Mouse (Mus musculus): Measurements from ENCODE around the gene Kif16b. TPM values are rescaled to one million over a fixed set of nuclear protein-coding genes. Genes with fewer than 3 reads are reported as not detected.
A peak's percentile ranks its signal among the peaks of the same experiment; 100 is the strongest.

Gene Kif16b
- polyA plus RNA-seq, 1 experiment from 2014 or later = 17.0 TPM

- Histone ChIP-seq H3K27ac (no peak overlapping the region), H3K4me2 (no peak overlapping the region), H3K4me1 (0 out of 2 replicates have a peak, but pooled peaks cover 4% of the 10 kb centered on the region), H3K9ac (no peak overlapping the region), H3K36me3 (no peaks in the 10 kb centered on the region), H3K9me3 (replicated peaks) (no peaks in the 10 kb centered on the region), H3K27me3 (no peaks in the 10 kb centered on the region), H3K4me3 (replicated peaks) (no peak overlapping the region)
- WGBS = 82% methylated on average over 4 of the region's 4 CpGs
- ATAC-seq (replicated peaks; ENCODE audit: low FRiP score) = no peak
Measured at GRCm38 (mm10) chr2:142625756-142626155, 275.6 kb downstream of the Kif16b start.

GRCm38 (mm10) chr2:142625101-142625500, 276.2 kb downstream of the Kif16b start:
- Histone ChIP-seq H3K36me3 (no peaks in the 10 kb centered on the region), H3K4me3 (replicated peaks) (no peak overlapping the region), H3K4me2 (no peak overlapping the region), H3K9me3 (replicated peaks) (no peaks in the 10 kb centered on the region), H3K4me1 (0 out of 2 replicates have a peak, but pooled peaks cover 4% of the 10 kb centered on the region), H3K9ac (no peak overlapping the region), H3K27ac (peak overlapping the region; percentile 22; the same call in 1 of the 2 replicates), H3K27me3 (no peaks in the 10 kb centered on the region)
- ATAC-seq (replicated peaks; ENCODE audit: low FRiP score) = no peak
- WGBS = 19% methylated on average over 3 of the region's 3 CpGs

- Histone ChIP-seq H3K9me3 (replicated peaks) (no peaks in the 10 kb centered on the region), H3K9ac (no peak overlapping the region), H3K36me3 (no peaks in the 10 kb centered on the region), H3K4me1 (no peaks in the 10 kb centered on the region), H3K4me2 (no peak overlapping the region), H3K4me3 (replicated peaks) (no peak overlapping the region), H3K27me3 (no peaks in the 10 kb centered on the region), H3K27ac (no peak overlapping the region)
- 74% methylated on average over 2 of the region's 2 CpGs for WGBS
- ATAC-seq (replicated peaks; ENCODE audit: low FRiP score) = no peak
Measured at GRCm38 (mm10) chr2:142624254-142624653, 277.1 kb downstream of the Kif16b start.

- Histone ChIP-seq H3K36me3 (no peaks in the 10 kb centered on the region), H3K9me3 (replicated peaks) (no peaks in the 10 kb centered on the region), H3K27me3 (no peaks in the 10 kb centered on the region), H3K27ac (no peak overlapping the region), H3K4me2 (no peak overlapping the region), H3K4me3 (replicated peaks) (no peak overlapping the region), H3K4me1 (no peaks in the 10 kb centered on the region), H3K9ac (no peak overlapping the region)
- ATAC-seq (replicated peaks; ENCODE audit: low FRiP score) = no peak
- 82% methylated on average over 4 of the region's 4 CpGs for WGBS
Measured at GRCm38 (mm10) chr2:142621152-142621551, 280.2 kb downstream of the Kif16b start.

- Histone ChIP-seq H3K36me3 (no peaks in the 10 kb centered on the region), H3K27ac (no peak overlapping the region), H3K4me1 (no peaks in the 10 kb centered on the region), H3K4me2 (no peak overlapping the region), H3K27me3 (no peaks in the 10 kb centered on the region), H3K4me3 (replicated peaks) (no peak overlapping the region), H3K9ac (no peak overlapping the region), H3K9me3 (replicated peaks) (no peaks in the 10 kb centered on the region)
- no peak for ATAC-seq (replicated peaks; ENCODE audit: low FRiP score)
Measured at GRCm38 (mm10) chr2:142619926-142620325, 281.4 kb downstream of the Kif16b start.

DNA sequence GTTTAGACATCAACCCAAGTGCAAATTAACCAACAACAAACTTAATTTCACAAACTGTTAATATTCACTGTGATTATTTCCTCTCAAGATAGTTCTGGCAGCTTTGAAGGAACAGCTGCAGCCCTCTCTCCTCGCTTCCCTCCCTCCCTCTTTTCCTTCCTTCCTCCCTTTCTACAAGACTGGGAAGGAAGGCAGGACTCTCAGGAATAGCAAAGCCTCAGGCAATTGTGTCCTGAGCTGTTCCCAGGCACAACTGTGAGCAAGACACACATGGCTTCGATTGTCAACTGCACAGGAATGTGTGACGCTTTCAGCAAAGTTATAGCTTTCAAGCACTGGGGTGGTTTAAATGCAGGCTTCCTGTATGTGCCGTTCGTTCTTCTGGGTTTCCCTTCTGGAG, 286.8 kb downstream of the Kif16b start:
- H3K4me3 ChIP-seq (replicated peaks) = no peak overlapping the region

GRCm38 (mm10) chr2:142612359-142612953, 288.9 kb downstream of the Kif16b start:
- Histone ChIP-seq H3K4me3 (replicated peaks) (no peak overlapping the region), H3K27me3 (no peaks in the 10 kb centered on the region), H3K36me3 (no peaks in the 10 kb centered on the region), H3K9ac (no peak overlapping the region), H3K9me3 (replicated peaks) (no peaks in the 10 kb centered on the region), H3K4me2 (no peak overlapping the region), H3K4me1 (peaks cover 18% of the 10 kb centered on the region), H3K27ac (no peak overlapping the region)
- no peak for ATAC-seq (replicated peaks; ENCODE audit: low FRiP score)
- 67% methylated on average over 5 of the region's 5 CpGs for WGBS

More for the DNA sequence above, 286.8 kb downstream of the Kif16b start:
- ATAC-seq (replicated peaks; ENCODE audit: low FRiP score) = no peak
- H3K4me1 ChIP-seq = peaks cover 4% of the 10 kb centered on the region
- no peaks in the 10 kb centered on the region for H3K27me3 ChIP-seq
- H3K27ac ChIP-seq = no peak overlapping the region
- no peaks in the 10 kb centered on the region for H3K9me3 ChIP-seq (replicated peaks)
- H3K4me2 ChIP-seq = no peak overlapping the region
- WGBS = 66% methylated on average over 5 of the region's 5 CpGs
- no peaks in the 10 kb centered on the region for H3K36me3 ChIP-seq
- H3K9ac ChIP-seq = no peak overlapping the region

DNA sequence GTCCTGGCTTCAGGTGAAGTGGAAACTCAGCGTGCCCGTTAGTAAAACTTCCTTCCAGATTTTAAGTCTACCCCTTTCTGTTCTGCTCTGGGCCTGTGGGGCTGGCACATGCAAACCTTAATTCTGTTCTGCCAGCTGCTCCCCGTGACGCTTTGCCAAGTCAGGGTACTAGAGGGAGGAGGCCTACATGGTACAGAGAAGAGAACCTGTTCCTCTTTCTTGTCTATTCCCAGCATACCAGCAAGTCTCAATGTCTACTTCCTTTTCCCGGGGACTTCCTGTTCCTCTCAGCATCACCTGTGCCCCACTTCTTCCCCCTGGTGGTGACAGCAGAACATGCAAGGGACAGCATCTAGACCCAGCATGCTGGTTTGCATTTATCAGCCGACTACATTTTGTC, 290.2 kb downstream of the Kif16b start:
- ATAC-seq (replicated peaks; ENCODE audit: low FRiP score) = no peak
- Histone ChIP-seq H3K36me3 (no peaks in the 10 kb centered on the region), H3K9me3 (replicated peaks) (no peaks in the 10 kb centered on the region), H3K4me1 (peaks cover 18% of the 10 kb centered on the region), H3K27me3 (no peaks in the 10 kb centered on the region), H3K27ac (no peak overlapping the region), H3K4me3 (replicated peaks) (no peak overlapping the region), H3K9ac (no peak overlapping the region), H3K4me2 (no peak overlapping the region)
- WGBS = 86% methylated on average over 6 of the region's 6 CpGs

DNA sequence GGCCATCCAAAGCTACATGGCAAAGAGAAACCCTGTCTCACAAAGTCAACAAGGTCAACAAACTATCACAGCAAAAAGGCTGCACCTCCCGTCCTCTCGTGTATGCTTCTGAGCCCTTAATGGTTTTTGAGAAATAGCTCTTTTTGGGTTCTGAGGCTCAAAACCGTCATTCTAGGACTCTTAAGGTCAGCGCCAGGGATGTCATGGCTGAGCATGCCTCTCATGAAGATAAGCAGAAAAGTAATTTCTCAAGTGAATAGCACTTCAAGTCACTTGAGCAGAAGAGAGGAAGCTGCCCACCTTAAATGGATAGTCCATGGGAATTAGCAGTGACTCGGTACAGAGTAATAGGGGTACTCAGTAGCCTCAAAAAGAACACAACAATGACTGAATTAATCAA, 291.1 kb downstream of the Kif16b start:
- H3K27ac ChIP-seq = no peak overlapping the region
- H3K9me3 ChIP-seq (replicated peaks) = no peaks in the 10 kb centered on the region
- 89% methylated on average over 5 of the region's 5 CpGs for WGBS
- H3K36me3 ChIP-seq = no peaks in the 10 kb centered on the region
- H3K4me1 ChIP-seq = peaks cover 18% of the 10 kb centered on the region
- no peak overlapping the region for H3K4me3 ChIP-seq (replicated peaks)
- H3K9ac ChIP-seq = no peak overlapping the region
- ATAC-seq (replicated peaks; ENCODE audit: low FRiP score) = no peak
- H3K27me3 ChIP-seq = no peaks in the 10 kb centered on the region
- no peak overlapping the region for H3K4me2 ChIP-seq

DNA sequence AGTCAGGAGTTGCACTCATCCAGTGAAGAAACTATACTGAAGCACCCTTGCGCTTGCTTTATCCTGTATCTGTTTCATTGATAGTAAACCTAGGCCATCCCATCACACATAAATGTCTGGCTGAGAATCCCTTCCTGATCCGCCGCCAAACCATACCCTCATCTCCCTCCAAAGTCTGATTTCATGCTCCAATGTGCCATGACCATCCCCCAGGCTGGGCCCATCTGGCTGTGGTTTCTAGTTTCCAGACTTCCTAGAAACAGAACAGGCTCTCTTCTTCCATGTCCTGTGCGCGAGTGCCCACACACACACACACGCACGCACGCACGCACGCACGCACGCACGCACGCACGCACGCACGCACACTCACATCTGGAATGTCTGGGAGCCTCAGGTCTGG, 292.6 kb downstream of the Kif16b start:
- WGBS = 53% methylated on average over 17 of the region's 17 CpGs
- ATAC-seq (replicated peaks; ENCODE audit: low FRiP score) = peak; percentile 86
- no peaks in the 10 kb centered on the region for H3K36me3 ChIP-seq
- no peaks in the 10 kb centered on the region for H3K9me3 ChIP-seq (replicated peaks)
- peak overlapping the region; percentile 71 for H3K27ac ChIP-seq
- H3K4me2 ChIP-seq = peak overlapping the region; percentile 28
- peaks cover 18% of the 10 kb centered on the region for H3K4me1 ChIP-seq
- no peaks in the 10 kb centered on the region for H3K27me3 ChIP-seq
- no peak overlapping the region for H3K4me3 ChIP-seq (replicated peaks)
- H3K9ac ChIP-seq = no peak overlapping the region

DNA sequence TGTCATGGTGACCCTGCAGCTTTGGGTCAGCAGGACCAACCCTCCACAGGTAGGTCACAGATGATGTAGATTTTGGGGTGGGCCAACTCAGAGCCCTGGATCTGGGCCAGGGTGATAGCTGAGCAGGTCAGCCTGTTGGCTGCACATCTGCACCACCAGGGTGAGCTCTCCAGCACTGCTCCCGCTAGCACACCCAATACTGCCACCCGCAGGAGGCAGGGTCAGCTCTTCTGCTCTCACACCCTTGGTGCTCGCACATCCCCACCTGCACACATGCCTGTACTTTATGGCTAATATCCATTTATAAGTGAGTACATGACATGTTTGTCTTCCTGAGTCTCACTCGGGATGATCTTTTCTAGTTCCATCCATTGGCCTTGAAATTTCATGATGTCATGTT, 296.6 kb downstream of the Kif16b start:
- peaks cover 15% of the 10 kb centered on the region for H3K4me1 ChIP-seq
- H3K4me2 ChIP-seq = no peak overlapping the region
- no peak for ATAC-seq (replicated peaks; ENCODE audit: low FRiP score)
- H3K4me3 ChIP-seq (replicated peaks) = no peak overlapping the region
- no peak overlapping the region for H3K27ac ChIP-seq
- no peaks in the 10 kb centered on the region for H3K36me3 ChIP-seq
- whole genome bisulfite sequencing = 81% methylated on average over 4 of the region's 4 CpGs
- H3K27me3 ChIP-seq = no peaks in the 10 kb centered on the region
- no peak overlapping the region for H3K9ac ChIP-seq
- H3K9me3 ChIP-seq (replicated peaks) = no peaks in the 10 kb centered on the region

GRCm38 (mm10) chr2:142603210-142603609, 298.1 kb downstream of the Kif16b start:
- H3K4me1 ChIP-seq = peaks cover 2% of the 10 kb centered on the region
- no peak overlapping the region for H3K4me2 ChIP-seq
- H3K9me3 ChIP-seq (replicated peaks) = no peaks in the 10 kb centered on the region
- no peak overlapping the region for H3K27ac ChIP-seq
- no peaks in the 10 kb centered on the region for H3K36me3 ChIP-seq
- no peak overlapping the region for H3K9ac ChIP-seq
- ATAC-seq (replicated peaks; ENCODE audit: low FRiP score) = no peak
- no peaks in the 10 kb centered on the region for H3K27me3 ChIP-seq
- 46% methylated on average over 2 of the region's 2 CpGs for WGBS
- H3K4me3 ChIP-seq (replicated peaks) = no peak overlapping the region

DNA sequence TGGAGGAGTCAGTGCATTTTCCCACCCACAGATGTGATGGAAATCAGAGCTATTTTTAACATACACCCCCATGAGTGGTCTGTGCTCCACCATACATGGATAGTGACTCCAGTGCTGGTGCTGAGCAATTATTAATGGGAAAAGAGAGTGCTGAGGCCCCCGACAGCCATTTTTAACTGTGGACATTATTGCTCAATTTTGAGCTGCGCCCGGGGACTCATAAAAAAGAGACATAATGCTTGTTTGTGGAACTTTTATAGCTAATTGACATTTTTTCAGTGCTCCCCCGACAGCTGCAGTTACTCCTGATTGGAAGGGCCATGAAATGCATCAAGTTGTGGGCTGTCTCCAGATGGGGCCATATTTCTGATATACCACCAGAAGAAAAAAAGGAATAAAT, 302.1 kb downstream of the Kif16b start:
- H3K4me3 ChIP-seq (replicated peaks) = no peak overlapping the region
- peak; percentile 54; the same call in 1 of the 2 replicates for ATAC-seq (replicated peaks; ENCODE audit: low FRiP score)
- H3K9me3 ChIP-seq (replicated peaks) = no peaks in the 10 kb centered on the region
- no peak overlapping the region for H3K9ac ChIP-seq
- H3K4me2 ChIP-seq = no peak overlapping the region
- H3K27ac ChIP-seq = no peak overlapping the region
- no peaks in the 10 kb centered on the region for H3K27me3 ChIP-seq
- 46% methylated on average over 4 of the region's 4 CpGs for WGBS
- no peaks in the 10 kb centered on the region; the same call in 1 of the 2 replicates for H3K4me1 ChIP-seq
- H3K36me3 ChIP-seq = no peaks in the 10 kb centered on the region
